Mouse (Mus musculus): ENCODE measurements around the gene Zbtb20.

Zbtb20 gene

GRCm38 (mm10) chr16:42875852-42875980 lies at the start of gene Zbtb20:
TSS of gene Zbtb20 (plus strand) at chr16:42875881.
- CTCF ChIA-PET: no interaction called here

GRCm38 (mm10) chr16:42835940-42836339 lies 39.7 kb upstream of the Zbtb20 start:
- CTCF ChIA-PET: no interaction called here

DNA sequence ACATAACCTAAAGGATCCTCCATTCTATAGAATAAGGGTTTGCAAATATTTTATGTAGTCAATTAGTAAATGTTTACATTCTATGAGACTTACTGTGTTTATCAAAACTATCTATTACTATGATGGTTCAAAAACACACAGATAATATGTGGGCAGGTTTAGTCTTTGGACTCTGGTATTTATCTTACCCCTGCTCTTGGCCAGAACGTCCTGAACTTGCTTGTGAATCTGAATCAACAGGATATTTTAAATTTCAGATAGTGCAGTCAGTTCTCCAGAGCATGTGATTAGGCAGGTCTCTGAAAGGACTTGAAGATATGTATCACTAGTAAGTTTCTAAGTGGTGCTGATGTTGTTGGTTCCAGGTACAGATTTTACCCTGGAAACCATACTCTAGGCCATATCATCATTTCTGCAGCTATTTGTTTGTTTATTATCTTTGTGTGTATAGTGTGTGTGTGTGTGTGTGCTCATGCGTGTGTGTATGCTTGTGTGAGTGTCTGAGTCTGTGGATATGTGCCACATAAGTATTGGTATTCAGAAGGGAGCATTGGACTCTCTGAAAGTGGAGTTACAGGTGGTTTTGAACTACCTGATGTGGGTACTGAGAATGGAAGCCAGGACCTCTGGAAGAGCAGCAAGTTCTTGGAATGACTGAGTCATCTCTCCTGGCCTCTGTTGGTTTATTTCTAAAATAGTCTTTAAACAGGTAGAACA lies 39.1 kb upstream of the Zbtb20 start:
- CTCF ChIA-PET: no interaction called here

DNA sequence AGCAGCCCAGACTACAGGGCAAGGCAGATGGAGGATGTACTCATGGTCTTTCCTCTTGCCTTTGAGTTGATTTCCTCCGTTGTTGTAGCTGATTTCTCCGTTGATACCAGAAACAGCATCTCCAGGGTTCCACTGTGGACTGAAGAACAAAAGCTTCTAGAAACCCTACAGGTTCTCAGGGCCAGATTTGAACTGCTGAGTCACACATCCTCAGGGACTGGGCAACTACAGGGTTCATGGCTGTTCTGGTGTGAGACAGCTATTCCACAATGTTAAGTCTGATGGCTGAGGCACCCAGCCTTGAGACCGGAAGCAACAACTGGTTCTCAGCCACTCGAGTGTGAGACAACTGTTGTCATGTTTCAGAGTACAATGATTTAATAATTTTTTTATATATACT lies 37.5 kb upstream of the Zbtb20 start:
- CTCF ChIA-PET: no interaction called here

GRCm38 (mm10) chr16:42857564-42858183 lies 18.0 kb upstream of the Zbtb20 start:
- CTCF ChIA-PET: no interaction called here

DNA sequence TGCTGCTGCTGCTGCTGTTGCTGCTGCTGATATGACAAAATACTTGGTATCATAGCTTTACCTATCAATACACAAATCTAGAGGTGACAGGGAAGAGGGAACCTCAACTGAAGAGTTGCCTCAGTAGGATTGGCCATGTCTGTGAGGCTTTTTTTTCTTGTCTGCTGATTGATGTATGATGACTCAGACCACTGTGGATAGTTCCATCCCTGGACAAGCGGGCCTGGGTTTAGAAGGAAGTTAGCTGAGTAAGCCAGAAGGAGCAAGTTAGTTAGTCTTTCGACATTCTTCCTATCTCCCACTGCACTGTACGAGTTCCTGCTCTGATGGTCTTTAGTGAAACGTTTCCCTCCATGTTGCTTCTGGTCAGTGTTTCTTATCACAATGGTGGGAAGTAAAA lies 16.4 kb upstream of the Zbtb20 start:
- CTCF ChIA-PET: no interaction called here

DNA sequence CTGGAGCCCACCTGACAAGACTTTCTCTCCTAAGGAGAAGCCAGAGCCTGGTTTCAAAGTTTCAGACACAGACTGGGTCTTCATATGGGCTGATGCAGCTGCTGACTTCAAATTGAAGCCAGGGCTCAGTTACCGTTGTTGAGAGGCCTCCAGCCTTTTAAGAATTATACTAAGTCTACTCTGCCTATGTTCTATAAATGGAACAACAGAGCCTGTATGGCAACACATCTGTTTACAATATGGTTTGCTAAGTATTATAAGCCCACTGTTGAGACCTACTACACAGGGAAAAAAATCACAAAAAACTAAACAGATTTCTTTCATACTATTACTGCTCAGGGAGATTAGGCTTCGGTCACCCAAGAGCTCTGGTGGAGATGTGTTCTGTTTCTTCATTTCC lies 12.4 kb upstream of the Zbtb20 start:
- CTCF ChIA-PET: no interaction called here

GRCm38 (mm10) chr16:42866061-42866460 lies 9.6 kb upstream of the Zbtb20 start:
- CTCF ChIA-PET: no interaction called here

- CTCF ChIA-PET: no interaction called here
Measured at GRCm38 (mm10) chr16:42872101-42872500, 3.6 kb upstream of the Zbtb20 start.

GRCm38 (mm10) chr16:42873942-42874341 lies 1.7 kb upstream of the Zbtb20 start:
- CTCF ChIA-PET: no interaction called here

GRCm38 (mm10) chr16:42874456-42874855 lies 1.2 kb upstream of the Zbtb20 start:
- CTCF ChIA-PET: no interaction called here

- CTCF ChIA-PET: no interaction called here
Measured at GRCm38 (mm10) chr16:42874910-42875851, 500 bp upstream of the Zbtb20 start.

GRCm38 (mm10) chr16:42876021-42877000 lies 630 bp downstream of the Zbtb20 start:
- CTCF ChIA-PET: no interaction called here

DNA sequence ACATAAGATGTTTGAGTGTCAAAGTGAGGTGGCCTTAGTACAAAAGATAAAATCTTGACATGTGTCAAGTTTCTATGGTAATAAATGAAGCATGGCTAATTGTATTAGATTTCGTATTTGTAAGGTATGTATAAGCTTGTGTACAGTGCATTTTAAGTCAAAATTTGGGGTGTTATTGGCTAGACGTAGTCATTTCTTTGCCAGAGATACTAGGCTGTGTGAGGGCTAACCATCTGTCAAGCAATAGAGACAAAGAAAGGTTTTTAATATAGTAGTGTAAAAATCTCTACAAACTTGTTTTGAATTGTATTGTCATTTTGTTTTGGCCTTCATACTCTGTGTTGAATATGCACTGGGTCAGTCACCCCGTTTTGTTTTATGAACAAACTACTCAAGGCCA lies 4.4 kb downstream of the Zbtb20 start:
- CTCF ChIA-PET: no interaction called here

DNA sequence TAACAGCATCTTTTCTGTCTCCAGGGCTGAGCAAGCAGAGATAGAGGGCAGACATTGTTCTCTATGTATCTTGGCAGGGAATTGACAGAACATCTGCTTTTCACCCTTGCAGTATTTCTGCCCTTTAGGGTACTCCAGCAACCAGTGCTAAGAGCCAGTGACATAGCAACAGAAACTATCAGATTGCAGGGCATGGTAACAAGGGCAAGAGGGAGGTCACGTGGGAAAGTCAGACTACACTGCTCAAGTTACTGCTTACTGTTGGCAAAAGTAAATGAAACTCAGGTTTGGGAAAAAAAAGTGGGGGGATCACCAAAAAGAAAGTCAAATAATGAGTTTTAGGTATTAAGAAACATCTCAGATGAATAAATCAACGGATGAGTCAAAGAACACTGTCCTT lies 9.9 kb downstream of the Zbtb20 start:
- CTCF ChIA-PET: no interaction called here

- CTCF ChIA-PET: no interaction called here
Measured at GRCm38 (mm10) chr16:42885964-42886363, 10.3 kb downstream of the Zbtb20 start.

GRCm38 (mm10) chr16:42897125-42897693 lies 21.5 kb downstream of the Zbtb20 start:
- CTCF ChIA-PET: interaction anchor here (0.5 kb wide), 1 partner anchor 17 kb away, joined by 3 read pairs; no protein-coding TSS in a partner anchor

- CTCF ChIA-PET: no interaction called here
Measured at GRCm38 (mm10) chr16:42900328-42900727, 24.6 kb downstream of the Zbtb20 start.

- CTCF ChIA-PET: no interaction called here
Measured at GRCm38 (mm10) chr16:42907283-42907701, 31.6 kb downstream of the Zbtb20 start.

GRCm38 (mm10) chr16:42908381-42908780 lies 32.7 kb downstream of the Zbtb20 start:
- CTCF ChIA-PET: no interaction called here

DNA sequence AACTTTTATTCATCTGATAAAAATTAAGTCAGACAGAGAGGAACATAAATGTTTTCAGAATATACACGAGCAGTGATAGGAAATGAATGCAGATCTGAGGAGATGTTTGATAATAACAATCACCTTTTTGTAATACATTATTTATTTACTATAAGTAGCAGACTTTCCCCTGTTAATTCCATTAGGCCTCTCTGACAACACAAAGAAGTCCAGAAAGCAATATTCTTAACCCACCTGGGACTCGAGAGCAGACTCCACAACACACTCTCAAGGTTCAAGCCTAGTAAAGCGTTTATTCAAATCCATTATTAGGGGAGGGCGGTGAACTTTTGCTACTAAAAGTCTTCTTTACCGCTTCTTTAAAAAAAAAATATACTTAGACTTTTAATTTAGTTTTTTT lies 33.2 kb downstream of the Zbtb20 start:
- CTCF ChIA-PET: no interaction called here

DNA sequence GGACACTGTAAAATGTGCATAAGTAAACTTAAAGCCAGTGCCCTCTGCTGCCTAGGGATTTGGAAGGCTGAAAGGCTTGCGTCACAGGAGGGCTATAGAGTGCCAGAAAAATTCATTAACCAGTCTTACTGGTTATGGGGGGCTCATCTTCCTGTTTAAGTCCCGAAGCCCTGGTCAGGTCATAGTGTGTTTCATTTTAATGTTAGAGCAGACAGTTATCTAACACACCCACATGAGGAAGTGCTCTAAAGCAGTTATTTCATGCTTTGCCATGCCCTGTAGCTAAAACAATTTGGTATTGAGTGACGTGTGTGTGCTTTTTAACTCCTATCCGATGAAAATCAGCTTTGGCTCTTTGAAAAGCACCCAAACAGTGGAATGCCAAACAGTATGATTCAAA lies 34.3 kb downstream of the Zbtb20 start:
- CTCF ChIA-PET: no interaction called here

Measured in spleen, embryonic (tissue).